Mouse (Mus musculus) ES-E14 (cell line): ENCODE data around the gene Klhl25. TPM values are rescaled to one million over a fixed set of nuclear protein-coding genes. Genes with fewer than 3 reads are reported as not detected.

ENCODE experiments used
- DNase-seq: peaks from one replicate; pipeline ENCODE4 v3.0.0-alpha.2; 2013; ENCODE audit warnings: low read depth, low spot score
- H3K27ac ChIP-seq: 2 replicates; pipeline ENCODE4 v1.5.1; 2012; ENCODE audit warnings: low read depth, mild to moderate bottlenecking, low read length, moderate library complexity, mixed read lengths; ENCODE audit not compliant: poor library complexity, insufficient read depth, severe bottlenecking
- H3K36me3 ChIP-seq: 2 replicates; pipeline ENCODE4 v1.6.1; 2012; ENCODE audit warnings: mild to moderate bottlenecking, low read length, moderate library complexity, mixed read lengths; ENCODE audit not compliant: control insufficient read depth, poor library complexity, insufficient read depth, severe bottlenecking
- H3K4me1 ChIP-seq, 2 experiments: fragments of 150-350 bp in 1 of 2; sonication (generic) in 1 of 2; 2 replicates each; pipeline ENCODE4 v1.6.1; 2012; ENCODE audit warnings: low read length in 2 of 2, mild to moderate bottlenecking in 1 of 2, mixed read lengths in 1 of 2; ENCODE audit not compliant: control insufficient read depth in 2 of 2, insufficient read depth in 2 of 2, poor library complexity in 1 of 2
- H3K4me3 ChIP-seq, 2 experiments: fragments of 150-350 bp in 1 of 2; sonication (generic) in 1 of 2; 2 replicates each; pipeline ENCODE4 v1.5.1; 2012; ENCODE audit warnings: low read length in 2 of 2, low read depth in 1 of 2, mild to moderate bottlenecking in 1 of 2, mixed read lengths in 1 of 2; ENCODE audit not compliant: insufficient read depth in 1 of 2, poor library complexity in 1 of 2, severe bottlenecking in 1 of 2
- H3K9ac ChIP-seq: 2 replicates; pipeline ENCODE4 v1.6.1; 2012; ENCODE audit warnings: low read depth, mild to moderate bottlenecking, low read length, mixed read lengths; ENCODE audit not compliant: poor library complexity, insufficient read depth, severe bottlenecking
- H3K9me3 ChIP-seq: fragments of 150-350 bp; sonication (generic); 2 replicates; pipeline ENCODE4 v1.6.1; 2012; ENCODE audit warnings: low read depth, mild to moderate bottlenecking, low read length; ENCODE audit not compliant: control insufficient read depth, insufficient read depth
- CHD2 ChIP-seq: IDR thresholded peaks from 2 replicates; pipeline ENCODE4 v1.6.1; 2014; ENCODE audit warnings: mild to moderate bottlenecking, low read depth, low read length, inconsistent platforms
- HCFC1 ChIP-seq: IDR thresholded peaks from 2 replicates; pipeline ENCODE4 v1.6.1; 2012; ENCODE audit warnings: low read length, inconsistent platforms, borderline replicate concordance; ENCODE audit not compliant: insufficient read depth
- MAFK ChIP-seq: IDR thresholded peaks from 2 replicates; pipeline ENCODE4 v1.6.1; 2014; ENCODE audit warnings: mild to moderate bottlenecking, low read depth, low read length, inconsistent platforms; ENCODE audit not compliant: insufficient read depth
- ZC3H11A ChIP-seq: IDR thresholded peaks from 2 replicates; pipeline ENCODE4 v1.6.1; 2012; ENCODE audit warnings: low read depth, mild to moderate bottlenecking, inconsistent platforms, low read length, borderline replicate concordance
- ZNF384 ChIP-seq: IDR thresholded peaks from 2 replicates; pipeline ENCODE4 v1.6.1; 2012; ENCODE audit warnings: low read depth, low read length, inconsistent platforms
- in situ Hi-C, 2 experiments: fragments of 600-800 bp; cut with MboI; formaldehyde crosslinking; loops; one replicate each; pipeline ENCODE4 v1.15.1; 2025; ENCODE audit warnings: low sequenced_read_pairs in 2 of 2, inconsistent platforms in 1 of 2; ENCODE audit not compliant: unreplicated experiment in 2 of 2
- total RNA-seq: library from RNA; depleted of rRNA; stranded (reverse); fragments of 300-350 nt; gene quantifications from 2 replicates; pipeline ENCODE4 v1.2.3, GENCODE M21; 2012

Gene Klhl25
- total RNA-seq, 1 experiment: 10.8 TPM

- Histone ChIP-seq H3K36me3 (no peaks in the 10 kb centered on the region), H3K4me1 (peaks cover 2 to 22% of the 10 kb centered on the region in 2 experiments; a peak in 3 of 4 replicates), H3K9ac (no peak overlapping the region), H3K27ac (peak overlapping the region; percentile 66; the same call in 1 of the 2 replicates), H3K4me3 (no peak overlapping the region), H3K9me3 (peaks cover 7% of the 10 kb centered on the region)
- in situ Hi-C loops: no loop called here
- no peak for DNase-seq
- TF ChIP-seq MAFK (no peak), CHD2 (no peak), ZNF384 (no peak), HCFC1 (no peak), ZC3H11A (no peak)
Observed at GRCm38 (mm10) chr7:75802887-75803286, 45.2 kb upstream of the Klhl25 start.

GRCm38 (mm10) chr7:75806161-75806560 lies 41.9 kb upstream of the Klhl25 start:
- Histone ChIP-seq H3K27ac (no peak overlapping the region), H3K36me3 (no peaks in the 10 kb centered on the region), H3K4me3 (no peak overlapping the region), H3K4me1 (peaks cover 0 to 18% of the 10 kb centered on the region in 2 experiments; a peak in 3 of 4 replicates), H3K9ac (no peak overlapping the region), H3K9me3 (no peaks in the 10 kb centered on the region)
- TF ChIP-seq CHD2 (no peak), ZC3H11A (no peak), HCFC1 (no peak), ZNF384 (no peak), MAFK (no peak)
- in situ Hi-C loops: no loop called here
- DNase-seq: no peak

- in situ Hi-C loops: no loop called here
- Histone ChIP-seq H3K4me1 (peaks cover 0 to 14% of the 10 kb centered on the region in 2 experiments; a peak in 2 of 4 replicates), H3K4me3 (no peak overlapping the region), H3K9ac (peak overlapping the region; percentile 36; the same call in 1 of the 2 replicates), H3K27ac (no peak overlapping the region), H3K9me3 (no peaks in the 10 kb centered on the region), H3K36me3 (no peaks in the 10 kb centered on the region)
- DNase-seq: no peak
- TF ChIP-seq ZNF384 (no peak), ZC3H11A (no peak), HCFC1 (no peak), MAFK (no peak), CHD2 (no peak)
Observed at GRCm38 (mm10) chr7:75806711-75807110, 41.4 kb upstream of the Klhl25 start.

GRCm38 (mm10) chr7:75807460-75808304 lies 40.4 kb upstream of the Klhl25 start:
- no peak for DNase-seq
- in situ Hi-C loops: no loop called here
- no peaks in the 10 kb centered on the region for H3K9me3 ChIP-seq
- no peak overlapping the region for H3K4me3 ChIP-seq
- no peak for TF ChIP-seq MAFK
- no peak for TF ChIP-seq ZNF384
- no peak for TF ChIP-seq HCFC1
- no peak for TF ChIP-seq ZC3H11A
- TF ChIP-seq CHD2: no peak
- H3K9ac ChIP-seq: no peak overlapping the region
- peaks cover 0 to 10% of the 10 kb centered on the region in 2 experiments; a peak in 2 of 4 replicates for H3K4me1 ChIP-seq
- H3K36me3 ChIP-seq: no peaks in the 10 kb centered on the region
- H3K27ac ChIP-seq: 0 out of 2 replicates have a peak overlapping the region, but pooled peaks have one; percentile 3

GRCm38 (mm10) chr7:75820687-75821086 lies 27.4 kb upstream of the Klhl25 start:
- Histone ChIP-seq H3K36me3 (no peaks in the 10 kb centered on the region), H3K27ac (no peak overlapping the region), H3K9ac (no peak overlapping the region), H3K4me3 (no peak overlapping the region), H3K4me1 (no peaks in the 10 kb centered on the region), H3K9me3 (peaks cover 9% of the 10 kb centered on the region)
- no peak for DNase-seq
- in situ Hi-C loops: no loop called here
- TF ChIP-seq ZNF384: no peak
- no peak for TF ChIP-seq HCFC1
- no peak for TF ChIP-seq CHD2
- no peak for TF ChIP-seq MAFK
- TF ChIP-seq ZC3H11A: no peak
